Mouse (Mus musculus): Measurements from ENCODE around the gene Gm20388. TPM values are rescaled to one million over a fixed set of nuclear protein-coding genes. Genes with fewer than 3 reads are reported as not detected.

Gene Gm20388
- total RNA-seq, 1 experiment from 2014 or later, result 3.6 TPM

- peak; percentile 88 for DNase-seq
Observed at GRCm38 (mm10) chr8:124349663-124350062, 4439.0 kb downstream of the Gm20388 start.

- DNase-seq, result no peak
Observed at GRCm38 (mm10) chr8:124351636-124352035, 4441.0 kb downstream of the Gm20388 start.

- DNase-seq, result no peak
Observed at GRCm38 (mm10) chr8:124360911-124361310, 4450.3 kb downstream of the Gm20388 start.

- DNase-seq, result no peak
Observed at GRCm38 (mm10) chr8:124361773-124362427, 4451.3 kb downstream of the Gm20388 start.

- no peak for DNase-seq
Observed at GRCm38 (mm10) chr8:124362589-124362988, 4451.9 kb downstream of the Gm20388 start.

- DNase-seq, result no peak
Observed at GRCm38 (mm10) chr8:124363337-124363736, 4452.7 kb downstream of the Gm20388 start.

GRCm38 (mm10) chr8:124368213-124368612 is 4457.6 kb downstream of the Gm20388 start:
- peak; percentile 66 for DNase-seq

- DNase-seq, result no peak
Observed at GRCm38 (mm10) chr8:124370422-124371183, 4460.0 kb downstream of the Gm20388 start.

GRCm38 (mm10) chr8:124371410-124372123 is 4460.9 kb downstream of the Gm20388 start:
- DNase-seq, result no peak

- DNase-seq, result no peak
Observed at GRCm38 (mm10) chr8:124373753-124374152, 4463.1 kb downstream of the Gm20388 start.

GRCm38 (mm10) chr8:124375168-124375567 is 4464.5 kb downstream of the Gm20388 start:
- peak; percentile 13 for DNase-seq

GRCm38 (mm10) chr8:124375727-124376126 is 4465.1 kb downstream of the Gm20388 start:
- no peak for DNase-seq

GRCm38 (mm10) chr8:124376406-124376805 is 4465.8 kb downstream of the Gm20388 start:
- no peak for DNase-seq

- DNase-seq, result no peak
Observed at GRCm38 (mm10) chr8:124379289-124379688, 4468.6 kb downstream of the Gm20388 start.

GRCm38 (mm10) chr8:124382235-124382634 is 4471.6 kb downstream of the Gm20388 start:
- no peak for DNase-seq

GRCm38 (mm10) chr8:124384336-124384735 is 4473.7 kb downstream of the Gm20388 start:
- no peak for DNase-seq

GRCm38 (mm10) chr8:124386225-124386899 is 4475.7 kb downstream of the Gm20388 start:
- DNase-seq, result peak; percentile 46

- no peak for DNase-seq
Observed at GRCm38 (mm10) chr8:124389495-124389894, 4478.9 kb downstream of the Gm20388 start.

GRCm38 (mm10) chr8:124391191-124391590 is 4480.6 kb downstream of the Gm20388 start:
- no peak for DNase-seq

- DNase-seq, result no peak
Observed at GRCm38 (mm10) chr8:124392271-124393012, 4481.8 kb downstream of the Gm20388 start.

GRCm38 (mm10) chr8:124393013-124393412 is 4482.4 kb downstream of the Gm20388 start:
- DNase-seq, result no peak

- DNase-seq, result no peak
Observed at GRCm38 (mm10) chr8:124393927-124394326, 4483.3 kb downstream of the Gm20388 start.
